Mouse (Mus musculus): ENCODE measurements around the gene Babam1. TPM values are rescaled to one million over a fixed set of nuclear protein-coding genes. Genes with fewer than 3 reads are reported as not detected.
A peak's percentile ranks its signal among the peaks of the same experiment; 100 is the strongest.

Gene Babam1
- polyA plus RNA-seq, 1 experiment: 18.1 TPM

DNA sequence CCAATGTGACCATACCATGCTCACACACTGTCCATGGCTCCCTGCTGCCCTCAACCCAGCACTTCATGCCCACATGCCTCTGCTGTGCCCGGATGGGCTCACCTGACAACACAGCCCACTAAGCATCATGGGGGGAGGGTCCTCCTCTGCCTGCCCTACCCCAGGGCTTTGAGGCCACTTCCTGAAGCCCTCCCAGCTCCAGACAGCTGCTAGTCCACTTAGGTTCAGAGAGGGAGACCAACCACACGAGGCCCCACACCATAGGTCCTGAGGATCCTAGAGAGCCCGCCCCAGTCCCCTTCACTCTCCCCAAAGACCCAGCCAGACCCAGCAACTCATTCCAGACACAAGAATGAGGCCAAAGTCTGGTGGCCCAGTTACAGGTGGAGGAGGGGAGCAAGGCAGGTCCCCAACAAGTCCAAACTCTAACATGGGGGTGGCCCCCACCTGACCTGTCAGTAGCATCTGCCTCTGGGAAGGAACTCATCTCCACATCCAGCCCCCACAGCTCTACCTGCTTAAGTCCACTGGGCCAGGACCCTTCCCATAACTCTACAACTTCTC, 17.1 kb upstream of the Babam1 start:
- peaks cover 37% of the 10 kb centered on the region for H3K4me1 ChIP-seq (ENCODE audit: control insufficient read depth)
- H3K27me3 ChIP-seq (ENCODE audit: control insufficient read depth): peaks cover 83% of the 10 kb centered on the region
- TF ChIP-seq GATA1 (IDR thresholded peaks at IDR 0.05; ENCODE audit: low read length): no peak

DNA sequence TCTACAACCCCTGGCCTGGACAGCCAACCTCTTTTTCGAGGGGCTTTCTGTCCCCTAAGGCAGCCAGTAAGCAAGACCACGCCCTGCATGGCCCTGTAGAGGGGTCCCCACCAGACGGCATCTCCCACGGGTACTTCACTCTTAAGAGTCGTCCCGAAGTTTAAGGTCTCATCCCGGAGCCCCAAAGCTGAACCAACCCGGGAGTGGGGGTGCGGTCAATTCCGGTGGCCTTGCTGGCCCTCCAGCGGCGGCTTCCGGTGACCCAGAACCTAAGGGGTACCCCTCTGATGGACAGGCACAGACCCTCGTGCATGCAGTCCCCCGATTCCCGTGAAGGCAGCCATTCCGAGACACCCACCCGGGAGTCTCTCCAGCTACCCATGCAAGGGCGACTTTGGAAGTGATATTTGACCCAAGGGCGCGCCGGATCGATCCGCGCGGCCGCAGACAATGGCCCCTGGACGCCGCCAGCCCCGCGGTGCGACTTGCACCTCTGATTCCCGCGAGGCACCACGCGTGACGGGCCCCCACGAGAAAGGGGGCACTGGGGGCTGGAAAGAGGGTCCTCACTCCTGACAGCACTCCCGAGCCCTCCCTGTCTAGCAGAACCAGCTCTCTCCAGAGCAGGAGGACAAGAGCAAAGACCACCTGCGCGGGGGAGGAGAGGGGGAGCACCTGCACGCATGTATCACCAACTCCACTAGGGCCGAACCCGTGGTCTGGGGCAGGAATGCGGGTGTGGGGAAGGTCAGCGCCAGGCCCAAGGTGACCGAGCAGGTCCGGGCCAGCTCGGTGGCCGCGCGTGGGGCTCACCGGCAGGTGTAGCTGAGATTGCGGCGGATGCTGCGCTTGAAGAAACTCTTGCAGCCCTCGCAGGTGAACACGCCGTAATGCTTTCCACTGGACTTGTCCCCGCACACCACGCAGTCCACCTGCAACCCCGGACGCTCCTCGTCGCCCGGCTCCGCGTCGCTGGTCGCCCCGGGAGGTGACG, 16.2 kb upstream of the Babam1 start:
- peaks cover 28% of the 10 kb centered on the region for H3K4me1 ChIP-seq (ENCODE audit: control insufficient read depth)
- H3K27me3 ChIP-seq (ENCODE audit: control insufficient read depth): peaks cover 80% of the 10 kb centered on the region

More for the DNA sequence above, 17.1 kb upstream of the Babam1 start:
- H3K9me3 ChIP-seq (ENCODE audit: control insufficient read depth, low read length): peaks cover 5% of the 10 kb centered on the region; the same call in 1 of the 2 replicates
- H3K4me3 ChIP-seq (replicated peaks): peak overlapping the region; percentile 63
- H3K36me3 ChIP-seq (ENCODE audit: control insufficient read depth): peaks cover 24% of the 10 kb centered on the region

DNA sequence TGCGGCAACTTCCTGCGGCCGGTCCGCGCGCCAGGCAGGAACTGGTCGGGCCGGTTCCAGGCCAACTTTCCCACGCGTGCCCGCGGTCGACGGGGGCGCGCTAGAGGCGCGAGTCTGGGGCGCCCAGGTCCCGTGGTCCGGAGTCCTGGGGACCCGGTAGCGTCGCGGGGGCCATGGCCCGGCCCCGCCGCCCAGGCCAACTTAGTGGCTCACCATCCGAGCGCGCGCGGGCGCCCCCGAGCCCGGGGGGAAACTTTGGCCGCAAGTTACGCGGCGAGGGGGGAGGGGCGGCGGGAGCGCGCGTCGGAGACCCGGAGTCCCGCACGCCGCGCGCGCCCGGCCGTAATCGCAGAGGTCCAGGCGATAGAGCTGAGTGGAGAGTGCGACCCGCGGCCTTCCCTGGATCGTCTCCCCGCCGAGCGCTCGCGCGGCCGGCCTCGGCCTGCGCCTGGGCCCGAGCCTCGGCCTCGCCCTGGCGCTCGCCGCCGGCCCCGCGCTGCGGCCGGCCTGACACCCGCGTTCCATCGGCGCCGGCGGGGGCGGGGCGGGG, 15.2 kb upstream of the Babam1 start, which contains the start of gene Nr2f6:
Nr2f6 (minus strand) TSS at position 540 of the 550 bp plus-strand sequence.
- H3K4me1 ChIP-seq (ENCODE audit: control insufficient read depth): peaks cover 18% of the 10 kb centered on the region
- H3K9me3 ChIP-seq (ENCODE audit: control insufficient read depth, low read length): peaks cover 5% of the 10 kb centered on the region; the same call in 1 of the 2 replicates
- TF ChIP-seq TAL1 (IDR thresholded peaks at IDR 0.05; ENCODE audit: low read length) (no peak), GATA1 (IDR thresholded peaks at IDR 0.05; ENCODE audit: low read length) (no peak)
- peaks cover 8% of the 10 kb centered on the region; the same call in 1 of the 2 replicates for H3K36me3 ChIP-seq (ENCODE audit: control insufficient read depth)
- H3K4me3 ChIP-seq (replicated peaks): peak within 1 kb of the TSS; percentile 63
- peaks cover 70% of the 10 kb centered on the region for H3K27me3 ChIP-seq (ENCODE audit: control insufficient read depth)

More for the DNA sequence above, 16.2 kb upstream of the Babam1 start:
- peak overlapping the region; percentile 63 for H3K4me3 ChIP-seq (replicated peaks)
- H3K36me3 ChIP-seq (ENCODE audit: control insufficient read depth): peaks cover 17% of the 10 kb centered on the region
- H3K9me3 ChIP-seq (ENCODE audit: control insufficient read depth, low read length): peaks cover 5% of the 10 kb centered on the region; the same call in 1 of the 2 replicates
- TF ChIP-seq TAL1 (IDR thresholded peaks at IDR 0.05; ENCODE audit: low read length): no peak
- no peak for TF ChIP-seq GATA1 (IDR thresholded peaks at IDR 0.05; ENCODE audit: low read length)

DNA sequence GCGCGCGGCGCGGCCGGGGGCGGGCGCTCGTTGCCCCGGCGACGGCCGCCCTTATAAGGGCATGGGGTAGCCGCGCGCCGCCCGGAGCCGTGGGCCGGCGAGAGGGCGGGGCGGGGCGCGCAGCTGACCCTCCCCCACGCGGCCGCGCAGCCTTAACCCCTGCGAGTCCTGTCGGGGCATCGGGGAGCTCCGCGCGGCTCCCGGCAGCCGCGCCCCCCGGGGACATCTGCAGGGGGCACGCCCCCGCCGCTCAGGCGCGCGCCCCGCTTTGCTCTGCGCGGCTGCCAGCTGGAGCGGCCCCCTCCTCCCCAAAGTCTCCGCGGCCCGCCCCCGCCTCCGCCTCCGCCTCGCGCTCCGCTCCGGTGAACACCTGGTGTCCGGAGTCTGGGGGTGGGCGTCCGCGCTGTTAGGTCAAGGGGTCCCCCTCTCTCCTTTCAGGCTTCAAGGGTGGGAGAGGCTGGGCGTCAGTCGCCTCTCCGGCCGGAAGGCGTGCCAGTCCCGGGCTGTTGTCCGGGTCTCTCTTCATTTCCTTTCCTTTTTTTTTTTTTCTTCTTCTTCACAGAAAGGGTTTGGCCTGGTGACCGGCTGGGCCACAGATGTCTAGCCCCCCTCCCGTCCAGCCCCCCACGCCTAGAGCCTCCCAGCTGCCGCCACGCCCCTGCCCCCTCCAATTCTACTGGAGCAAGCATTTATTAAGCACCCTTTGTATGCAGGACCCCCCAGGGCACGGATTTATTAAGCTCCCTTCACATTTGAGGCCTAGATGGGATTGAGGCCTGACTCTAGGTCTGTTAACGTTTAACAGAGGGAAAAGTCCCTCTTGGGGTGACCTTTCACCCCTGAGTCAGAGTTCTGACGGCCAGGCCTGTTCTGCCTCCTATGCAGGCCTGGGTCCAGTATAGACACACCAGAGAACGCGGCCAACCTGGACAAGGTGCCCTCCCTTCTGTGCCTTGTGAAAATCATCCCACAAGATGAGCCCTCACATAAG, 14.4 kb upstream of the Babam1 start:
- Histone ChIP-seq H3K9me3 (ENCODE audit: control insufficient read depth, low read length) (peaks cover 5% of the 10 kb centered on the region; the same call in 1 of the 2 replicates), H3K4me1 (ENCODE audit: control insufficient read depth) (peaks cover 16% of the 10 kb centered on the region), H3K27me3 (ENCODE audit: control insufficient read depth) (peaks cover 62% of the 10 kb centered on the region), H3K4me3 (replicated peaks) (peak overlapping the region; percentile 63), H3K36me3 (ENCODE audit: control insufficient read depth) (peaks cover 5% of the 10 kb centered on the region; the same call in 1 of the 2 replicates)
- TF ChIP-seq GATA1 (IDR thresholded peaks at IDR 0.05; ENCODE audit: low read length) (no peak), TAL1 (IDR thresholded peaks at IDR 0.05; ENCODE audit: low read length) (no peak)

DNA sequence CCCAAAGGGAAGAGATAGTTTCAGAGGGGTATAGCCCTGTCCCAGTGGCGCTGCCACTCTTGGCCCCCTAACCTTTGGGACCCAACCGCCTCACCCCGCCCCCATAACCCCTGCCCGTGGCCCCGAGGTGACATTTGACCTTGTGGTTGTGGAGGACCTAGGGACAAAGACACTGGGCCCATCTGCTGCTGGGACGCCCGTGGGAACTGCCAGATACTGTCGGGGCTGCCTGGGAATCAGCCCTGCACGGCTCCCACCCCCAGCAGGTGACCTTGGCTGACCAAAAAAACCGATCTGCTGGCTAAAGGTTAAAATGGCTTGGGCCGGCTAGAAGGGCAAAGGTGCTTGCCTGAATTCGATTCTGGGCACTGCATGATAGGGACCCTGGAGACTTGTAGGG, 13.3 kb upstream of the Babam1 start:
- no peak for TF ChIP-seq GATA1 (IDR thresholded peaks at IDR 0.05; ENCODE audit: low read length)
- no peak for TF ChIP-seq TAL1 (IDR thresholded peaks at IDR 0.05; ENCODE audit: low read length)
- Histone ChIP-seq H3K9me3 (ENCODE audit: control insufficient read depth, low read length) (peaks cover 5% of the 10 kb centered on the region; the same call in 1 of the 2 replicates), H3K27me3 (ENCODE audit: control insufficient read depth) (peaks cover 53% of the 10 kb centered on the region), H3K4me3 (replicated peaks) (no peak overlapping the region), H3K4me1 (ENCODE audit: control insufficient read depth) (peaks cover 16% of the 10 kb centered on the region), H3K36me3 (ENCODE audit: control insufficient read depth) (no peaks in the 10 kb centered on the region; the same call in 1 of the 2 replicates)

DNA sequence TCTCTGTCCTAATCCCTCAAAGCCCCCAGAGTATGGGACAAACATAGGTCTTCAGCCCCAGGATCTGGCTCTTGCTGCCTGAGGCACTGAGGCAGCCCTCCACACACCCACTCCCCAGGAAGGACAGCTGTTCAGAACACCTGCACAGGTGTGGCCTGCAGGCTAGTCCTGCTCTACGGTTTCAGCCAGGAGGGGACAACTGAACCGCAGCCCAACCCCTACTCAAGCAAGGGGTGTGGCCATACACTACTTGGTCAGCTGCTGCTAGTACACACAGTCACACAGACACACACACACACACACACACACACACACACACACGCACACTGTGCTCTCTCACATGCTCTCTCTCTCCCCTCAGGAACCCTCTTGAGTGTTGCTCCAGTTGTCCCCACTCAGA, 12.8 kb upstream of the Babam1 start:
- Histone ChIP-seq H3K27me3 (ENCODE audit: control insufficient read depth) (peaks cover 48% of the 10 kb centered on the region), H3K4me3 (replicated peaks) (no peak overlapping the region), H3K4me1 (ENCODE audit: control insufficient read depth) (peaks cover 16% of the 10 kb centered on the region), H3K9me3 (ENCODE audit: control insufficient read depth, low read length) (peaks cover 5% of the 10 kb centered on the region; the same call in 1 of the 2 replicates), H3K36me3 (ENCODE audit: control insufficient read depth) (no peaks in the 10 kb centered on the region)
- TF ChIP-seq GATA1 (IDR thresholded peaks at IDR 0.05; ENCODE audit: low read length) (no peak), TAL1 (IDR thresholded peaks at IDR 0.05; ENCODE audit: low read length) (no peak)

DNA sequence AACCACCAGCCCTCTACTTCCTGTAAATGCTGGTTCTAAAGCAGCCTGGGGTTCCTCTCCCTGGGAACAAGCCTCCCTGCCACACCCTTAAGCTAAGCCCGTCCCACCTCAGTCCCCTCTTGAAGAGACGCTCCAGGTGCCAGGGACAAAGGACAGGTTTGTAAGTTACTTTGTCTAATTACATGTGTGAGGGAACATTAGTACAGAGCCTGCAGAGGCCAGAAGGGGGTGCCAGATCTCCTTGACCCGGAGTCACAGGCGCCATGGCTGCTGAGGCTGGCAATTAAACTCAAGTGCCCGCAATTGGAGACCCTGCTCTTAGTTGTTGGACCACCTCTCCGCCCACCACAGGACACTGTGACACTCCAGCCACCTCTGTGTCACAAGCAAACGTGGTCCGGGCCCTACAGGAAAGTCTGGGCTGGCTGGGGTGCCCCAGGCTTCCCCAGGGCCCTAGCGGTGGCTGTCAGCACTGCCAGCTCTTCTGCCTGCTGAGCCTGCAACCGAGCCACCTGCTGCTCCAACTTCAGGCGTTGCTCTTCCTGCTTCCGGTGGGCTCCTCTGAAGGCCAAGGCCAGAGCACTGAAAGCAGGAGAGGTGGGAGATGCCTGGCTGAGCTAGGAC, 11.3 kb upstream of the Babam1 start:
- Histone ChIP-seq H3K4me1 (ENCODE audit: control insufficient read depth) (peaks cover 16% of the 10 kb centered on the region), H3K36me3 (ENCODE audit: control insufficient read depth) (no peaks in the 10 kb centered on the region), H3K27me3 (ENCODE audit: control insufficient read depth) (peaks cover 33% of the 10 kb centered on the region), H3K9me3 (ENCODE audit: control insufficient read depth, low read length) (peaks cover 5% of the 10 kb centered on the region; the same call in 1 of the 2 replicates), H3K4me3 (replicated peaks) (no peak overlapping the region)
- TF ChIP-seq GATA1 (IDR thresholded peaks at IDR 0.05; ENCODE audit: low read length) (no peak), TAL1 (IDR thresholded peaks at IDR 0.05; ENCODE audit: low read length) (no peak)

Data from erythroblast, embryonic 14.5 days (primary cell).